Mouse (Mus musculus) monocyte, adult 5-6 weeks (primary cell): ENCODE results near the gene Slc12a3. TPM values are rescaled to one million over a fixed set of nuclear protein-coding genes. Genes with fewer than 3 reads are reported as not detected.
"Not testable (repeated sequence)": the region's sequence is repeated elsewhere in the genome, so short reads cannot be mapped to it uniquely, and the experiment has no call there.

Experiments used
- ATAC-seq: fragments of 153-309, 156-312 bp; replicated peaks from 2 replicates; pipeline ENCODE4 v1.8.0; 2017; ENCODE audit warnings: mild to moderate bottlenecking; ENCODE audit not compliant: low TSS enrichment, insufficient number of reproducible peaks, severe bottlenecking, poor library complexity, low FRiP score
- total RNA-seq: library from RNA; stranded (forward); fragments of 200-1000, 200-491, 200-594 nt; gene quantifications from 3 replicates; pipeline ENCODE4 v1.2.3, GENCODE M21; 2017

The Slc12a3 gene
- total RNA-seq, 1 experiment from 2014 or later: not detected

DNA sequence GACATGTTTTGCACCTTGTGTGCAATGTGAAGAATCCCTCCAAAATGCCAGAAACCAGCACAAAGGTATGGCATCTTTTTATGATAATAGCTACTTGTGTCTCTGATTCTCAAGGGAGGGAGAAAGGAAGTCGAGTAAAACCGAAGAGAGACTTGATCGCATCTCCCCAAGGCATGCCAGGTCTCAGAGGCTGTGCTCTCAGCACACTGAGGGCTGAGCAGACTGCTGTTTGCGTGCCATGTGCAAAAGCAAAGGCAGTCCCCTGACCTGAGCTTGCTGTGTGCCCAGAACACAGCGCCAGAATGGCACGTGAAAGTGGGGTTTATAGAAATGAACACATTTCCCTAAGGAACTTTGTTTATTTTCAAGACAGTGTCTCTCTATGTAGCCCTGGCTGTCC is 60.5 kb downstream of the Slc12a3 start:
- no peak for ATAC-seq

DNA sequence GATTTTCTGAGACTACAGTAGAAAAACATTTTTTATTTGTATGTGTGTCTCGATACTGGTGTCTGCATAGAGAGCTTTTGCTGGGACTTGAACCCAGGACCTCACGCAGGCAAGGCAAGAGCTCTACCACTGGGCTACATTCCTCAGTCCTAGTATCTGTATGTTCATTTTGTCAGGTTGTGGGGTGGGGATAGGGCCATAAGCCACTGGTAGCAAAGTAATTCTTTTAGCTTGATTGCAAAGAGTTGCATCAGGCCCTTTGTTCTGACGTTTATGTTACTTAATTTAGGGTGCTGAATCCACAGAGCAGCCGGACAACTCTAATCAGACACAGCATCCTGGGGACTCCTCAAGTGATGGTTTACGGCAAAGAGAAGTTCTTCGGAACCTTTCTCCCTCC is 61.4 kb downstream of the Slc12a3 start:
- no peak for ATAC-seq

DNA sequence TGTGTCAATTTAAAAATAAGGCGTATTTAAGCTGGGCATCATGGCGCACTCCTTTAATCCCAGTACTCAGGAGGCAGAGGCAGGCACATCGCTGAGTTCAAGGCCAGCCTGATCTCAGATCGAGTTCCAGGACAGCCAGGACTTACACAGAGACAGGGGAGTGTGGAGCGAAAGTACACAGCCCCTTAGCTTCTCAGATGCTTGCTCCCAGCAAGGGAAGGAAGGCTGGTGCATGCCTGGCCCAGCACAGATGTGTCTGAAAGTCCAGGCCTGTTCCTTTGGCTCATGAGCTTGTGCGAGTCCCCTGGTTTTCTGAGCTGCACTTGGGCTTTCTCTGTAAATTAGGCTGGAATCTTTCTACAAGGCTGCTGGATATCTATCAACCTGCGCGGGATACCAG is 61.9 kb downstream of the Slc12a3 start:
- no peak for ATAC-seq

DNA sequence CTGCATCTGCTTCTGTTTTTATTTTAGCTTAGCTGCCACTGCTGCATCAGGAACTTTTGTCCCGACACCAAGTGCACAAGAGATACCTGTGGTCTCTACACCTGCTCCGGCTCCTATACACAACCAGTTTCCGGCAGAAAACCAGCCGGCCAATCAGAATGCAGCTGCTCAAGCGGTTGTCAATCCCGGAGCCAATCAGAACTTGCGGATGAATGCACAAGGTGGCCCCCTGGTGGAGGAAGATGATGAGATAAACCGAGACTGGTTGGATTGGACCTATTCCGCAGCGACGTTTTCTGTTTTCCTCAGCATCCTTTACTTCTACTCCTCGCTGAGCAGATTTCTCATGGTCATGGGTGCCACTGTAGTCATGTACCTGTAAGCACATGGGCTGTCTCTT is 63.1 kb downstream of the Slc12a3 start:
- 0 out of 2 replicates have a peak, but pooled peaks have one; percentile 37 for ATAC-seq

DNA sequence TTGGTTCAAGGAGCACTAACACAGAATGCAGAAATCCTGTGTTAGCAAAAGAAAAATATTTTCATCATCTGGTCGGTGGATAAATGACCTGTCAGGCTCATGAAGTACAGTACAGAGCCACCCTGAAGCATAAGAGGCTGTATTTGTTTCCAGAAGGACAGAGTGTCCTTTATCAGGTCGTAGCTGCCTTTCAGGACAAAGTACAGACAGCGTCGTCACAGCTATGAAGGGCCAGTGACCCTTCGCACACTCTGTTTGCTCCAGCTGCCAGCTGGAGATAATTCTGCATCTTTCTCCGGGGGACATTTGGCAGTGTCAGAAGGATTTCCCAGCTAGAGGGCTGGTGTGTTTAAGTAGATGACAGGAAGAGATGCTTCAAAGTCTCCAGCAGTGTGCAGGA is 63.6 kb downstream of the Slc12a3 start:
- no peak for ATAC-seq

DNA sequence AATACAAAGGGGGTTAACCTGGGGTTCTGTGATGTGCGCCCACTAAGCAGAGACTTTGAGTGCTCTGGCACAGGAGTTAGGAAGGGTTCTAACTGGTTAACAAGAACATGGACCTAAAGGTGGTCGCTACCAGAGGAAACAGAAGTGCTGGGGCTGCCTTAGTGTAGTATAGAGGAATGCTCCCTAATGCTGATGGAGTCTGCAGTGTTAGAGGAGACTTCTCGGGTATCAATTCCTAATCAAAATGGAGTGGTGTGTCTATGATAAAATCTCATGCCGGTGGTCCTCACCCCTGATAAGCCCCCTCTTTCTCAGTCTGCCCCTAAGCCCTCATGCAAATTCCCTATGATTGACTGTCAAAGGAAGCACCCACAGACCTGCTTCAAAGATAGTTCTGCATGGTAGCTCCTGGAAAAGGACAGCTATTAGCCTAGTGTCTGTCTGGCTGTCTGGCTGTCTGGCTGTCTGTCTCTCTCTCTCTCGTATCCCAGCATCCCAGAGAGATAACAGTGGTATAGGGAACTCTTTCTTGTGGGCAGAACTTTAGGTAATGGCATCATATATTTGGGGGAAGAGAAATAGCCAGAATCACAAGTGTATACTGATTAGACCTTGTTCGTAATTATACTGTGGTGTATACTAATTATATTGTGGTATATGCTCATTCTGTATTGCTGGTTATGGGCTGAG is 67.0 kb downstream of the Slc12a3 start:
- ATAC-seq: no peak

DNA sequence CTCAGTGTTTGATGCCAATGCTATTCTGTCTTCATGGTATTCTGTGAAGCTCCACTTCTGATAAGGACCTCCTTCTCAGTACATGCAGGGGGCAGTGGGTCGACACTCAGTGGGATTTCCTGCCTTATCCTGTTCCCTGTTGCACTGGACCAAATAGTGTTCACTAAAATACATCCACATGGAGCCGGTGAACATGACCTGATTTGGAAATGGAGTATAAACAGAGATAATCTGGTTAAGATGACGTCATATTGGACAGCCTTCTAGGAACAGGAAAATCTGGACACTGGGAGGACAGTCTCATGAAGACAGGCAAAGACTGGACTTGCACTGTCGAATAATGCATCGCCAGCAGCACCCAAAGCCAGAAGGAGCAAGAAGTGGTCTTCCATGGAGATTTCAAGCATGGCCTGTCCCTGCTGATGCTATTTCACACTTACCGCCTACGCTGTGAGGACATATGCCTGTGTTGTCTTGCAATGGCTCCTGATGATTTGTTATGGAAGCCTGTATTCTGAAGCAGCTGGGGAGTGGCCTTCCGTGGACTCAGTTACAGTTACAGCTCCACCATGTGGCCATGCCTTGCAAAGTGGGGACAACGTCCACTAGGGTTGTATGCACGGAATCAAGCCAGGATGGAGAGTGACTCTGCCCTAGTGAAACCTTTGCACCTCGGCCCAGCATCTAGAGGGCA is 68.1 kb downstream of the Slc12a3 start:
- peak; percentile 71 for ATAC-seq

DNA sequence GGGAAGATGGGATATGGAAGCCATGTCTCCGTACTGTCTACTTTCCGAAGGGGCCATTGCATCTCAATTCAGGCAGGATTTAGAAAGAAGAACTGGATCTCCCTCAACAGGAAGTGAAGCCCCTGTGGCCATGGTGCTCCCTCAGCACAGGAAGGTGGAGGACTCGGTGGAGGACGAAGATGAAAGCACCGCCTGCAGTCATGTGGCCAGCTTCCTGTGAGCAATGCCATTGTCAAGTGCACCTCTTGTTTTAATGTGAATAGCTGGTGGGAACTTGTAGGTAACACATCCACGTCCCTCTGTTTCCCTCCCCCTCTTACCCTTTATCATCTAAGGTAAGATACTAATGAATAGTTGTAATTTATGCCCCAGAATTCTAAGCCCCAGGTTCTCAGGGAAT is 69.6 kb downstream of the Slc12a3 start:
- ATAC-seq: no peak

DNA sequence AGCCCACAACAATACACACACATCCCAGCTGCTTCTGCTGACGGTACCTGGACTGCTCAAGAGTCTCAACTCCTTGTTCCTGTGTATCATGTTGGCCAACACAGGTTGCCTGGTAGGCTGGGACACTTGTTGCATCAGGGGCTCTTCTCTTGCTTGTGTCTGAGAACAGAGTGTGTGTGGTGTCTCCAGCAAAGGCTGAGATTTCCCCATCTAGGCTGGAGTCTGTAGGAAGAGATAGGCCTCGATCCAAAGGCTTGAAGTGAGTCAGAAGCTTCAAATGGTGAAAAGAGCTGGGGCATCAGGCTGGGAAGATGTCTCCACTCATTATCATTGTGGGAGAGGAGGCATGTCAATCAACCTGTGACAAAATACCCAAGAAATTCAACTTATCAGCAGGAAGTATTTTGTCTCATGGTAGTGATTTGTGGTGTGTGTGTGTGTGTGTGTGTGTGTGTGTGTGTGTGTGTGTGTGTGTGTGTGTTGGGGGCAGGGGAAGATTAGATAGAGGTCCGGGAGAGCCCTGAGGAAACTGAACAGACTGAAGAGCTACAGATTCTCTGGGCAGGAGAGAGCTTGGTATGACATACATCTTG is 70.5 kb downstream of the Slc12a3 start:
- no peak for ATAC-seq

DNA sequence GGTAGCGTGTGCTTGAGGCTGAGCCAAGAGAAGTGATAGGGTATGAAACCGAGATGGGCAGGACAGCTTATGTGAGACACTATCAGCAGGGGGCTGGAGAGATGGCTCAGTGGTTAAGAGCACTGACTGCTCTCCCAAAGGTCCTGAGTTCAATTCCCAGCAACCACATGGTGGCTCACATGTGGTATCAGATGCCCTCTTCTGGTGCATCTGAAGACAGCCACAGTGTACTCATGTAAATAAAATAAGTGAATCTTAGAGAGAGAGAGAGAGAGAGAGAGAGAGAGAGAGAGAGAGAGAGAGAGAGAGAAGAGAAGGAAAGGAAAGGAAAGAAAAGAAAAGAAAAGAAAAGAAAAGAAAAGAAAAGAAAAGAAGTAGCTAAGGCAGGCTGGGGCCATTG is 71.0 kb downstream of the Slc12a3 start:
- ATAC-seq: not testable (repeated sequence)

DNA sequence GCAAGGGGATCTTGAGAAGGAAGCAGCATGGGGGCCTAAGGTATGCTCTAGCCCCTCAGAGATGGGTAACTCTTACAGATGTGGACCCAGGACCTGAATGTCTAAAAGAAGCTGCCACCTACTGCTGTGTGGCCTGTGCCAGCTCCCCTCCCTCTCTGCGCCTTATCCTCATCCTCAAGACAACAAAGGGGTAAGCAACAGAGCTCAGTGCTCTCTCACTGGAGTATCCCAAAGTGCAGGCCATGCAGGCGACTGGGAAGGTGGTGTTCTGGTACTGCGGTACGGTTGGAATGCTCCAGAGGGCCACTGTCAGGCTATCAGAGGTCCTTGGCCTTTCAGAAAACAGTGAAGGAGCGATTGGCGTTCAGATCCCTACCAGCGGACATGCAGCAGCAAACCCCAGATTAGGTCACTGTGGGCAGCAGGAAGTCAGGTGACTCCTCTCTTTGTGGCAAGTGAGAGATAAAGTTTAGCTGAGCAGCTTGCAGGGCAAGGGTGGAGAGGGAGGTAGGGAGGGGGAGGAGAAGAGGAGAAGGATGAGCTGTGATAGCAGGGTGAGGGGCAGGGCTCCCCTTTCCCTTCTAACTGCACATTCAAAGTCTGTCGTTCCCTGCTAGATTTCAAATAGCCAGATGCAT is 79.6 kb downstream of the Slc12a3 start:
- ATAC-seq: no peak

DNA sequence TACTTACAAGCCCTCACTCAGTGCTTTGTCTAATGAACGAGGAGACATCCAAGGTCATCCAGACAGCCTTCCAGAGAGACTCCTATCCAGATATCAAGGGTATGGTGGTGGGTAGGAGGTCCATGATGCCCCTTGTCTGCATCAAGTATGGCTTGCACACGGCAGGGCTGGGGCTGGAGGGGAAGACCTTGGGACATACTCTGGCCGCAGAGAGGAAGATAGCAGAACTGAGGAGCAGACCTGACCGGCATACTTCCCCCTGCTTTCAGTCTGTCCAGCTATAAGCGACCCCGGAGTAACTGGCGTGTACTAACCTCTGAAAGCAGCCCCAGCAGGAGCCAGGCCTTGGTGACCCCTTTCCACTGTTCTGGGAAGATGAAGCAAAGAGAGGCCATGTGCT is 80.5 kb downstream of the Slc12a3 start:
- no peak for ATAC-seq

DNA sequence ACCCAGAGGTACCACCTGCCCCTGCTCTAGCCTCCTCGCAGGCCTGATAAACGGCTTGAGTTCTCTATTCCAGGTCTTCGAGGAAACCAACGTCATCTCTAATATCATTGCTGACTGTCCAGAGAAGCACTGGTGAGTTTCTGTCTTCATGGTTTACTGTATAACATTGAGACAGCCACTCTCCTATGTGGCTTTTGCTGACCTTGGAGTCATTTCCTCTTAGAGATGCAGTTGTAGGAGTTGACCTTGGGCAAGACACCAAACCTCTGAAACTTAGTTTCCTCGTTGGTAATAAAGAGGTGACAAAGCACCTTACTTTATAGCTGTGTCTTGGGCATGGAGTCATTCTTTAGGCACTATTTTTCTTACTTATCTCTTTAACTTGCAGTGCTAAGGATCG is 83.5 kb downstream of the Slc12a3 start:
- no peak for ATAC-seq

DNA sequence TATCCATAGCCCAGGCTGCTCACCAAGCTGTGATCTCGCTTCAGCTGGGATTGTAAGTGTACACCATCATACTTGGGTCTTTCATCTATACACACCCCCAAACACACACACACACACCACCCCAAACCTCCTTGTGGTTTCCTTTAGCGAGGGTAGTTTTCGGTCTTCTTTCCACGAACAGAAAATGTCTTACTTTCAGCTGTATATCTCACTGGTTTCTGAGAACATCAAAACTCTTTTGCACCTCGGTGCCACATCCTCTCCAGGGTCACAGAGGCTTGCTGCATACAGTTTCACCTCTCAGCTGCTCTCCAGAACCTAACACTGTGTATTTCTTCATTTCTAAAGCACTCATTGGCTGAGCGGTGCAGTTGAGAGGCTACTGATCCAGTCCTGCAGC is 84.5 kb downstream of the Slc12a3 start:
- peak; percentile 41 for ATAC-seq

DNA sequence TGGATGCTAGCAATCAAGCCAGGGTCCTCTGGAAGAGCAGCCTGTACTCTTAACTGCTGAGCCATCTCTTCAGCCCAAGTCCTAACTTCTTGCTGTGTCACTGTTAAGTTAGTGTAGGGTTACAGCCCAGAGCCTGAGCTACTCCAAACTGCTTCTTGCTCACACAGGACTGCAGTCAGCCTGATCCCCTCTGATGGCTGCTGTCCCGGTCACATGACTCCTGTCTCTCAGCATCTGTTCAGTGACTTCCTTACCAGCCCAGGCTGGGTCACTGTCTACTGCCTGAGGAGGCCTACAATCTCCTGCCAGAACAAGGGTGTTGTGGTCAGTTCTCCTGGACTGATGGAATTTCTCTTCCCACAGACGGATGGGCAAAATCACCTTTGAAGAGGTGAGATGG is 86.2 kb downstream of the Slc12a3 start:
- no peak for ATAC-seq

Other genes starting within 250 kb of the Slc12a3 start
- gene Bbs2, start 230.3 kb upstream of the Slc12a3 start, total RNA-seq: 6.9 to 11.8 TPM (median 11.4 TPM) in 3 replicates
- not detected in 3 replicates for gene Mt4, start 192.0 kb upstream of the Slc12a3 start, total RNA-seq
- not detected in 3 replicates for gene Mt3, start 176.6 kb upstream of the Slc12a3 start, total RNA-seq
- 3.1 TPM in 1 of 3 replicates, not detected in the others for gene Mt2, start 156.5 kb upstream of the Slc12a3 start, total RNA-seq
- gene Mt1, start 150.1 kb upstream of the Slc12a3 start, total RNA-seq: 7.1 to 8.5 TPM (median 8.2 TPM) in 3 replicates
- gene Nup93, start 114.6 kb upstream of the Slc12a3 start, total RNA-seq: 11.8 to 21.1 TPM (median 12.5 TPM) in 3 replicates
- 155 to 165 TPM (median 163 TPM) in 3 replicates for gene Herpud1, start 57.2 kb downstream of the Slc12a3 start, total RNA-seq
- 77.4 to 130 TPM (median 92.6 TPM) in 3 replicates for gene Nlrc5, start 105.2 kb downstream of the Slc12a3 start, total RNA-seq
- 6.0 to 7.8 TPM (median 6.9 TPM) in 3 replicates for gene Cpne2, start 203.8 kb downstream of the Slc12a3 start, total RNA-seq